Mouse (Mus musculus) kidney, embryonic 14.5 days (tissue): ENCODE data around the gene Psenen. TPM values are rescaled to one million over a fixed set of nuclear protein-coding genes. Genes with fewer than 3 reads are reported as not detected.

Experiments used
- ATAC-seq: fragments of 200-750 bp; cut with Nextera tagmentation; 2 replicates; pipeline ENCODE4 v1.8.0; 2017; ENCODE audit warnings: moderate number of reproducible peaks, mild to moderate bottlenecking, moderate TSS enrichment, moderate library complexity; ENCODE audit not compliant: low FRiP score, low TSS enrichment
- H3K27ac ChIP-seq: fragments of 300-500 bp; sonication (generic); 2 replicates; pipeline ENCODE4 v1.5.1; 2014; ENCODE audit warnings: low read depth, mild to moderate bottlenecking, low read length, moderate library complexity, mixed read lengths
- H3K27me3 ChIP-seq: fragments of 300-500 bp; sonication (generic); 2 replicates; pipeline ENCODE4 v1.6.1; 2014; ENCODE audit warnings: mild to moderate bottlenecking, low read length; ENCODE audit not compliant: control insufficient read depth, insufficient read depth
- H3K36me3 ChIP-seq: fragments of 300-500 bp; sonication (generic); 2 replicates; pipeline ENCODE4 v1.6.1; 2014; ENCODE audit warnings: low read length, mixed read lengths; ENCODE audit not compliant: control insufficient read depth, insufficient read depth
- H3K4me1 ChIP-seq: fragments of 300-500 bp; sonication (generic); 2 replicates; pipeline ENCODE4 v1.6.1; 2014; ENCODE audit warnings: low read length, mixed read lengths; ENCODE audit not compliant: control insufficient read depth, insufficient read depth
- H3K4me2 ChIP-seq: fragments of 300-500 bp; sonication (generic); replicated peaks from 2 replicates; pipeline ENCODE4 v1.6.1; 2014; ENCODE audit warnings: low read depth, mild to moderate bottlenecking, low read length
- H3K4me3 ChIP-seq: fragments of 300-500 bp; sonication (generic); 2 replicates; pipeline ENCODE4 v1.5.1; 2014; ENCODE audit warnings: mild to moderate bottlenecking, low read length
- H3K9ac ChIP-seq: fragments of 300-500 bp; sonication (generic); 2 replicates; pipeline ENCODE4 v1.6.1; 2014; ENCODE audit warnings: low read depth, mild to moderate bottlenecking, low read length, moderate library complexity
- H3K9me3 ChIP-seq: fragments of 300-500 bp; sonication (generic); 2 replicates; pipeline ENCODE4 v1.6.1; 2016; ENCODE audit warnings: low read length; ENCODE audit not compliant: control insufficient read depth
- WGBS: fragments of 180-500 bp; shearing (Covaris S2); extraction: QIAGEN DNeasy Blood & Tissue Kit; methylation state at CpG from one replicate; pipeline ENCODE4 v1.1.7; 2014; 5-methylcytosine and 5-hydroxymethylcytosine counted together
- polyA plus RNA-seq: library from polyadenylated mRNA; unstranded; fragments of >200 nt; fragmentation: Nextera tagmentation; extraction: Ambion mirVana; gene quantifications from 2 replicates; pipeline ENCODE4 v1.2.1, GENCODE M21; 2014

Gene Psenen
- polyA plus RNA-seq, 1 experiment from 2014 or later = 121 TPM

DNA sequence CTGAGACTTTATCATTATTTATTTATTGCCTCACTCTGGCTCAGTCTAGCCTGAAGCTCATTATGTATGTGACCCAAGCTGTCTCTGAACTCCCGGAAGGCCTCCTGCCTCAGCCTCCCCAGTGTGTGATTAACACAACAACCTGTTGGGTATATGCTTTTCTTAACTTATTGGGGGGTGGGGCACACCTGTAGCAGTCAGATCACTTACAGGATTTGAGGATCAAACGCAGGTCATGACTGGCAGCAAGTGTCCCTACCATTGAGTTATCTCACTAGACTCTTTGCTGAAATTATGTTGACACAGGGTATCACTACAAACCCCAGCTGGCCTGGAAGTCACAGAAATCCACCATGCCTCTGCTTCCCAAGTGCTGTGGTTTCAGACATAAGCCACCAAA, 3.1 kb downstream of the Psenen start:
- H3K36me3 ChIP-seq = peaks cover 28% of the 10 kb centered on the region
- peak overlapping the region; percentile 44; the same call in 1 of the 2 replicates for H3K4me3 ChIP-seq
- H3K27ac ChIP-seq = no peak overlapping the region
- WGBS = 66% methylated on average over 2 of the region's 2 CpGs
- peak overlapping the region; percentile 66; the same call in 1 of the 2 replicates for H3K4me2 ChIP-seq
- no peaks in the 10 kb centered on the region for H3K9me3 ChIP-seq
- H3K27me3 ChIP-seq = no peaks in the 10 kb centered on the region
- ATAC-seq = no peak
- H3K4me1 ChIP-seq = peaks cover 22% of the 10 kb centered on the region
- H3K9ac ChIP-seq = 0 out of 2 replicates have a peak overlapping the region, but pooled peaks have one; percentile 5

DNA sequence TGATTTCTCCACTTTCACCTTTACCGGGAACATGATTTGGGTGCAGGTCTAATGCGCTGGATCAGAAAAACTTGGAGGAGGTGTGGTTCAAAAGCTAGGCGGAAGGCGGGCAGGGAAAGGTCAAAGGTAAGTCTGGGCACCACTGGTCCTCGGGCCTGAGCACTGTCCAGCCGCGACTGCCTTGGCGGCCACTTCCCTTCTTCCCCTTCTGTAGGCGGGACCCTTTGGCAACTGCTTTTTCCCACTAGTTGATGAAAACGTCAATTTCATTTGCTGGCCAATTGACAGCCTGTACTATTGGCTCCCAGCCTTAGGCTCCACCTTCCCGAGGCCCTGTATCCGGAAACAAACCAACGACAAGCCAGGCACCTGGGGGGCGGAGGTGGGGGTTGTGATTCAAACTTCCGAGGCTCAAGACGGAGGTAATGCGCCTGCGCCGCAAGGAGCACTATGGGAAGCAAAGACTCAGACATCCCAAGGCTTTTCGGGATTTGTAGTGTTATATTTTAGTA, 3.9 kb downstream of the Psenen start, which contains the start of gene Lin37:
Lin37 (minus strand) TSS at position 396 of the 512 bp plus-strand sequence.
- Histone ChIP-seq H3K4me1 (peaks cover 22% of the 10 kb centered on the region), H3K27ac (no peak within 1 kb of the TSS), H3K4me3 (peak within 1 kb of the TSS; percentile 44), H3K36me3 (peaks cover 29% of the 10 kb centered on the region), H3K4me2 (peak within 1 kb of the TSS; percentile 66), H3K9ac (peak within 1 kb of the TSS; percentile 64), H3K9me3 (no peaks in the 10 kb centered on the region), H3K27me3 (no peaks in the 10 kb centered on the region)
- 2% methylated on average over 20 of the region's 20 CpGs for WGBS
- ATAC-seq = peak; percentile 86

DNA sequence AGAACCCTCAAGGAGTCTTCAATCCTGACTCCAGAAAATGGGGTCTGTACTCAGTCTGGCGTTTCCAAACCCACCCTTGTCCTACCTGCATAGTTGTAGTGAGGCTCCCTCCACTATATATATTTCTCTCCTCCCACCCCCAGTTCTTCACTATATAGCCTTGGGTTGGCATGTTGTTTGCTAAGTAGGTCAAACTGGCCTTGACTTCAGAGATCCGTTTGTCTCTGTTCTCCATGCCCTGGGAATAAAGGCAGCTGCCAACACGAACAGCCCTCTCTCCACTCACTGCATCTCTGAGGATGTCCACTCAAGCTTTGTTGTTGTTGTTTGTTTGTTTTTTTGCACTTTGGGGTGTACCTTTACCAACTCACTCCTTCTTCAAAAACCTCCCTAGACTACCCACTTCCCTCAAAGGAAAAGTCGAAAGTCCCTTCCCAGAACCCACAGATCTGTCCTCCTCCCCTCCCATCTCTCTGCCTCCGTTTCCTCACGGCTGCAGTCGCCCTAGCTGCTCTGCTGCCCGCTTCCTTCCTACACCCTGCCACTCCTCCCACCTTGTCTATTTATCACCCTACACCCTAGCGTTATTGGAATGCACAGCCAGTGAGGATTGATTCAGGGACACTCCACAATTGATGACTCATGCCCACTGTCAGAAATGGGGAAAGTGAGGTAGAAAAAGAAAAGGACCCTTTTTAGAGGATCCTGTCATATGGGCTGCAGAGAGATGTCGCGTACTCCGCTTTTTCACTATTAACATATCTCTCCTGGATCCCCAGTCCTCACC, 4.6 kb downstream of the Psenen start:
- Histone ChIP-seq H3K27me3 (no peaks in the 10 kb centered on the region), H3K36me3 (peaks cover 33% of the 10 kb centered on the region), H3K4me3 (peak overlapping the region; percentile 44), H3K9ac (peak overlapping the region; percentile 64), H3K4me1 (peaks cover 17% of the 10 kb centered on the region), H3K27ac (no peak overlapping the region), H3K4me2 (peak overlapping the region; percentile 66), H3K9me3 (no peaks in the 10 kb centered on the region)
- 15% methylated on average over 12 of the region's 12 CpGs for WGBS
- no peak for ATAC-seq

DNA sequence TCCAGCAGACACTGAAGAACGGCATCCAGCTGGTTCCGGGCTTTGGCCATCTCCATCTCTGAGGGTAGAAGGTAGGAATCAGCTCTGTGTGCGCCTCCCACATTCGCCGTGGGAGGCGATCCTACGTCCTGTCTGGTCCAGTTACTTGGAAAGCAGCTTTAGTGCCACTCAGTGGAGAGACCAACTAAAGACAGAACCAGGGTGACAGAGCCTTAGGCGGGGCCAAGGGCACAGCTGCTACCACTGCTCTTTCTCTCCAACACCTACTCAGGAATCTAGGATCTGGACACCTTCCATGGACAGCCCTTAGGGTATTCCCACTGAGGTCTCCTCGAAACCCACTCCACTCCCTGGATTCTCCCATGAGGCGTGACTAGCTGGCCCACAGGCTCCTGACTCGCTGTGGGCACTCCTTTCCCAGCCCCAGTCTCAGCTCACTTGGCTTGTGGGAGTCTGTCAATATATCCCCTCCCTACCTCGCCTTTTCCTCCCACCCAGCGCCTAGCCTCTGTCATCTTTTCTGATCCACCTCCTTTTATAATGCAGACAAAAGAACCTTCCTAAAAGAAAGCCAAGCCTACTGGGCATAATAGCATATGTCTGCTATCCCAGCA, 5.4 kb downstream of the Psenen start:
- ATAC-seq = no peak
- H3K4me1 ChIP-seq = peaks cover 24% of the 10 kb centered on the region
- 86% methylated on average over 13 of the region's 13 CpGs for WGBS
- H3K4me3 ChIP-seq = peak overlapping the region; percentile 44; the same call in 1 of the 2 replicates
- no peaks in the 10 kb centered on the region for H3K27me3 ChIP-seq
- no peaks in the 10 kb centered on the region for H3K9me3 ChIP-seq
- peaks cover 33% of the 10 kb centered on the region for H3K36me3 ChIP-seq
- H3K4me2 ChIP-seq = peak overlapping the region; percentile 66; the same call in 1 of the 2 replicates
- no peak overlapping the region for H3K27ac ChIP-seq
- peak overlapping the region; percentile 64; the same call in 1 of the 2 replicates for H3K9ac ChIP-seq

DNA sequence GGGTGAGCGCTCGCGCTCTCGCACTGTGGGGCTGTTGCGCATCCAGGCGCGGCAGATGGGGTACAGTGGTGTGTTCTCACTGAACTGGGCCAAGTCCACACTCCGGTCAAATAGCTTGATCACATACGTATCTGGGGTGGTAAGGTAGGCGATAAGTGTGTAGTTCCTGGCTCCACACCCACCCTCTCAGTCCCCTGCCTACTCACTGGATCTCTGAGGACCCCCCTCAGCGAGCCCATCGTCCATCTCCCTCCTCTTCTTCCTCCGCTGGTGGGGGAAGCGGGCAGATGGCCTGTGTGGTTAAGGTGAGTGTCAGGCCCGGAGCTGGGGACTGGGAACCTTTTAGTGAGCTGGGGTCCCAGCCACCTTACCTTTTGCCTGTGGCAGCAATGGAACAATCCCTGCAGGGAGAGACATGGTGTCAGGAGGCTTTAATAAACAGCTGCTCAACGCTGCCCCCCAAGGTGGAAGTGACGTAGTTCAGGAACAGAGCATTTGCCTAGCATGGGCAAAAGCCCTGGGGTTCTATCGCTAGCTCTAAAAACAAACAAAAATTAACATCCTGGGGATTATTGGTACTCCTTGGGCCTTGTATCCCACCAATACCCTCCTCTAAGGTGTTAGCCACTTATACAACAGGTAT, 6.4 kb downstream of the Psenen start:
- H3K4me3 ChIP-seq = no peak overlapping the region
- 94% methylated on average over 18 of the region's 18 CpGs for WGBS

DNA sequence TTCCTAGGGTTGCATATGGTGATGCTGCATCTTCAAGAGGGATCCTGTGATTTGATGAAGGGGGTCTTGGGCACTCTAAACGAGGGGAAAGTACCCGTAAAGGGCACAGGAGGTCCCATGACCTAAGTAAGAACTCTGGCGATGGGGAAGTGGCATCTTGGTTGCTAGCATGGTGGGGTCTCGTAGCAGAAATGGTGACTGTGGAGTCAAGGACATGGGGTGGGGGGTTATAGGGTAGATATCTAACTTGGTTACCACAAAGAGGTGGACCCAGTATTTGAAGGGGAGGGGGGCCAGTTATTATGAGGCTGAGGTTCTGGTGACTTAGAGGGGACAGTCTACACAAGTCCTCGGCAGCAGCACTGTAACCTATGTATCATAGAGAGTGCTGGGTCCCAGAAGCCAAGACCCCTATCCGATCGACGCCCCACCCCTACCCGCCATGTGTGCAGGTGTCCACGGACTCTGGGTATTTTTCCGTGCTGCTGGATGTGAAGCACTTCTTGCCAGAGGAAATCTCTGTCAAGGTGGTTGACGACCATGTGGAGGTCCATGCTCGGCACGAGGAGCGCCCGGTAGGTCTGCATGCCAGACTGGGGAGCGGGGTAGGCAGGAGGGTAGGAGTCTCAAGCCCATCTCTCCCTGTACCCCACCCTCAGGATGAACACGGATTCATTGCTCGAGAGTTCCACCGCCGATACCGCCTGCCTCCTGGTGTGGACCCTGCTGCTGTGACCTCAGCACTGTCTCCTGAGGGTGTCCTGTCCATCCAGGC, 9.4 kb downstream of the Psenen start:
- Histone ChIP-seq H3K9me3 (no peaks in the 10 kb centered on the region), H3K27me3 (no peaks in the 10 kb centered on the region), H3K4me1 (peaks cover 17% of the 10 kb centered on the region), H3K4me2 (peak overlapping the region; percentile 92), H3K9ac (peak overlapping the region; percentile 70; the same call in 1 of the 2 replicates), H3K27ac (no peak overlapping the region), H3K36me3 (peaks cover 34% of the 10 kb centered on the region), H3K4me3 (peak overlapping the region; percentile 76; the same call in 1 of the 2 replicates)
- no peak for ATAC-seq
- WGBS = 86% methylated on average over 22 of the region's 22 CpGs

More for the DNA sequence above, 6.4 kb downstream of the Psenen start:
- Histone ChIP-seq H3K36me3 (peaks cover 33% of the 10 kb centered on the region), H3K9ac (no peak overlapping the region), H3K9me3 (no peaks in the 10 kb centered on the region), H3K27ac (no peak overlapping the region), H3K4me2 (no peak overlapping the region), H3K27me3 (no peaks in the 10 kb centered on the region), H3K4me1 (peaks cover 22% of the 10 kb centered on the region)
- no peak for ATAC-seq

DNA sequence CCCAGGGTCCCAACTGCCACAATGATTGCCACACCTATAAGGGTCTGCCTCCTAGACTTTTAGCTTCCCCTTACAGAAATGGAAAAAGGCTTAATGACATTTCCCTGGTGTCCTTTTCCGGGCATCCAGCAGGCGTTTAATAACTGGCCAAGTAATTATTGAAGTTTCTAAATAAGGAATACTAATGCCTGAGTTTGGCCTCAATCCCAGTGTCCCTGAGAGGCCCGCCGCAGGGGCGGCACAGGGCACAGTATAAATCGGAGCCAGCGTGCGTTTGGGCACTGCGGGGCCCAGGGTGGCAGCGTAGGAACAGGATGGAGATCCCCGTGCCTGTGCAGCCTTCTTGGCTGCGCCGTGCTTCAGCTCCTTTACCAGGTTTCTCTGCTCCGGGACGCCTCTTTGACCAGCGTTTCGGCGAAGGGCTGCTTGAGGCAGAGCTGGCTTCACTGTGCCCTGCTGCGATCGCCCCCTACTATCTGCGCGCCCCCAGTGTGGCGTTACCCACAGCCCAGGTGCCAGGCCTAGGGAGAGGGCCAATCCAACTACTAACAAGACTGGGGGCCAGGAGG, 10.3 kb downstream of the Psenen start:
- H3K9me3 ChIP-seq = no peaks in the 10 kb centered on the region
- H3K27ac ChIP-seq = peak overlapping the region; percentile 79; the same call in 1 of the 2 replicates
- no peaks in the 10 kb centered on the region for H3K27me3 ChIP-seq
- no peak for ATAC-seq
- H3K4me3 ChIP-seq = peak overlapping the region; percentile 76
- 5% methylated on average over 23 of the region's 23 CpGs for WGBS
- peak overlapping the region; percentile 70 for H3K9ac ChIP-seq
- peaks cover 43% of the 10 kb centered on the region for H3K36me3 ChIP-seq
- peaks cover 9% of the 10 kb centered on the region for H3K4me1 ChIP-seq
- H3K4me2 ChIP-seq = peak overlapping the region; percentile 92
